ENCODE assay signal across 8 mouse cellular contexts in genomic region chr4:63118639-63119437, GRCm38 (mm10). TPM values are rescaled to one million over a fixed set of nuclear protein-coding genes. Genes with fewer than 3 reads are reported as not detected.
DNase-seq lines count a peak whose midpoint lies in the region; TF ChIP-seq lines count a peak whose summit lies in the region.

No protein-coding gene starts in this region.

- no peak for TF ChIP-seq POLR2A in cortical plate, adult 2 months (IDR thresholded peaks at IDR 0.05; ENCODE audit: extremely low read depth, insufficient read depth, low read length)

- no peak overlapping the region for H3K4me3 ChIP-seq in cortical plate, adult 2 months (ENCODE audit: insufficient read depth, low read length)

- no peak overlapping the region for H3K27ac ChIP-seq in cortical plate, adult 2 months (ENCODE audit: insufficient read depth, low read length)

- DNase-seq in adrenal gland, adult (ENCODE audit: inconsistent age in 2 of 2, low spot score in 1 of 2) = peak; percentile 70 to 89
- DNase-seq in gastrocnemius, postnatal 10 days = peak; percentile 84
- peak; percentile 61 for DNase-seq in hindlimb bud, embryonic 11.5 days (ENCODE audit: extremely low spot score, low read depth, low spot score)
- peak; percentile 86 to 87 for DNase-seq in left cerebral cortex, adult 18-20 months (ENCODE audit: low spot score in 2 of 2)
- DNase-seq in lung, postnatal 4 days = peak; percentile 79 to 86
- DNase-seq in right cerebral cortex, adult 2 months (ENCODE audit: low spot score in 2 of 2) = peak; percentile 84
- DNase-seq in urinary bladder, postnatal 14 days (ENCODE audit: low spot score) = peak; percentile 79

- H3K4me1 ChIP-seq in cortical plate, adult 2 months (ENCODE audit: control insufficient read depth, insufficient read depth, low read length) = peaks cover 2% of the 10 kb centered on the region; the same call in 1 of the 2 replicates

- peak; percentile 96 for TF ChIP-seq CTCF in cortical plate, adult 2 months (IDR thresholded peaks at IDR 0.05; ENCODE audit: extremely low read depth, insufficient read depth, low read length)

RNA-seq across cellular contexts. Expression of gene Ambp, which starts 35.8 kb away (rescaled TPM):
- polyA plus RNA-seq in cortical plate, adult 2 months (2012; rRNA removed) = not detected in 2 replicates
- 1 to 10 TPM in 1 of 2 experiments, not detected in 1; 1.5 TPM for total RNA-seq in gastrocnemius, postnatal 10 days (2021)
- total RNA-seq in left cerebral cortex, adult 18-20 months (2021) = not detected

RNA-seq across cellular contexts. Expression of gene Kif12, which starts 53.1 kb away (rescaled TPM):
- polyA plus RNA-seq in cortical plate, adult 2 months (2012; rRNA removed) = not detected in 2 replicates
- not detected for total RNA-seq in gastrocnemius, postnatal 10 days (2021)
- total RNA-seq in left cerebral cortex, adult 18-20 months (2021) = not detected
